Mouse (Mus musculus) limb, embryonic 11.5 days (tissue): ENCODE data around the gene Trip4. TPM values are rescaled to one million over a fixed set of nuclear protein-coding genes. Genes with fewer than 3 reads are reported as not detected.

Source experiments
- ATAC-seq: fragments of 200-750 bp; cut with Nextera tagmentation; 2 replicates; pipeline ENCODE4 v1.8.0; 2017; ENCODE audit warnings: low read depth; ENCODE audit not compliant: insufficient number of reproducible peaks, low FRiP score, low TSS enrichment
- DNase-seq: peaks from one replicate; pipeline ENCODE4 v3.0.0-alpha.2; 2015; ENCODE audit warnings: low spot score
- H3K27ac ChIP-seq: fragments of 300-500 bp; sonication (generic); replicated peaks from 2 replicates; pipeline ENCODE4 v1.5.1; 2014; ENCODE audit warnings: low read depth, mild to moderate bottlenecking, low read length
- H3K27me3 ChIP-seq: fragments of 300-500 bp; sonication (generic); 2 replicates; pipeline ENCODE4 v1.6.1; 2014; ENCODE audit warnings: mild to moderate bottlenecking, low read length, mixed read lengths; ENCODE audit not compliant: control insufficient read depth, insufficient read depth
- H3K36me3 ChIP-seq: fragments of 300-500 bp; sonication (generic); 2 replicates; pipeline ENCODE4 v1.6.1; 2014; ENCODE audit warnings: mild to moderate bottlenecking, low read length, moderate library complexity, mixed read lengths; ENCODE audit not compliant: control insufficient read depth, insufficient read depth
- H3K4me1 ChIP-seq: fragments of 300-500 bp; sonication (generic); 2 replicates; pipeline ENCODE4 v1.6.1; 2014; ENCODE audit warnings: low read length, mixed read lengths; ENCODE audit not compliant: control insufficient read depth, insufficient read depth
- H3K4me2 ChIP-seq: fragments of 300-500 bp; sonication (generic); 2 replicates; pipeline ENCODE4 v1.6.1; 2014; ENCODE audit warnings: low read depth, mild to moderate bottlenecking, moderate library complexity; ENCODE audit not compliant: severe bottlenecking
- H3K4me3 ChIP-seq: fragments of 300-500 bp; sonication (generic); 2 replicates; pipeline ENCODE4 v1.5.1; 2014; ENCODE audit warnings: low read depth, low read length
- H3K9ac ChIP-seq: fragments of 300-500 bp; sonication (generic); 2 replicates; pipeline ENCODE4 v1.6.1; 2014; ENCODE audit warnings: mild to moderate bottlenecking, low read length
- H3K9me3 ChIP-seq: fragments of 300-500 bp; sonication (generic); 2 replicates; pipeline ENCODE4 v1.6.1; 2016; ENCODE audit warnings: low read length; ENCODE audit not compliant: control insufficient read depth
- WGBS: fragments of 180-500 bp; shearing (Covaris S2); extraction: QIAGEN DNeasy Blood & Tissue Kit; methylation state at CpG from one replicate; pipeline ENCODE4 v1.1.7; 2014; 5-methylcytosine and 5-hydroxymethylcytosine counted together
- polyA plus RNA-seq: library from polyadenylated mRNA; unstranded; fragments of >200 nt; fragmentation: Nextera tagmentation; extraction: Ambion mirVana; gene quantifications from 2 replicates; pipeline ENCODE4 v1.2.1, GENCODE M21; 2014

Trip4 gene
- polyA plus RNA-seq, 1 experiment from 2014 or later: 35.3 TPM

DNA sequence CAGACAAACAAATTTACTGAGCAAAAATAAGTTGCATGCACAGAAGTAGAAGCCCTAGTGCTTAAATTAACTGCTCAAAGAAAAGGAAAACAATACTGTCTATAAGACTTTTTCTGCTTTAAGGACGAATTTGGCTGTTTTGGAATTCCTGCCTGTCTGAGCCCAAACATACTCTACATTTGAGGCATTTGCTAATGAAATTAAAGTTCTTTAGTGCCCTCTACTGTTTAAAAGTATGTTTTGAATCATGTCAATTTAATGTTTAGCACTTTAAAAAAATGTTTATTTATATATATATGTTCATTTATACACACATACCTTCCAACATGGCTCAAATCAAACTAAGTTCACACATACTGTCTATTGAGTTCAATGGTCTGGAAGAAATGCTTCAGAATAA is 58.4 kb downstream of the Trip4 start:
- H3K27me3 ChIP-seq: no peaks in the 10 kb centered on the region
- no peaks in the 10 kb centered on the region for H3K4me1 ChIP-seq
- no peak overlapping the region for H3K27ac ChIP-seq
- 42% methylated on average over 1 of the region's 1 CpGs for WGBS
- no peak overlapping the region for H3K9ac ChIP-seq
- H3K36me3 ChIP-seq: 0 out of 2 replicates have a peak, but pooled peaks cover 2% of the 10 kb centered on the region
- no peaks in the 10 kb centered on the region for H3K9me3 ChIP-seq
- no peak overlapping the region for H3K4me2 ChIP-seq
- no peak for ATAC-seq
- H3K4me3 ChIP-seq: no peak overlapping the region
- no peak for DNase-seq

DNA sequence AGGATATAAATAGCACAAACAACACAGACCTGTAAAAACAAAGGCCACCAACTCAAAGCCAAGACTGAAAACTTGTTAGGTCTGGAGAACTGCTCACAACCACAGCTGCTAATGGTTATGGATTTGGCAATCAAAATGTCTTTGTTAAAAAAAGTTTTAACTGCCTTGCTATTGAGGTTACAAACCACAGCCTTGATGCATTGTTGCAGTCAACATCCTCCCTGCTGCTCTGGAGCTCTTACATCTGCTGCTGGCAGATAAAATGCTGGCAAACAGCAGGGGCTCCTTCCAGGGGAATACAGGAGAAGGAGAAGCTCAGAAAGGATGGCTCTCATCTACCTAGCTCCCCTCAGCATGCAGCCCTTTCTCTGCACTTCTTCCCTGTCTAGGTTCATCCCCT is 60.4 kb downstream of the Trip4 start:
- no peaks in the 10 kb centered on the region for H3K27me3 ChIP-seq
- H3K4me2 ChIP-seq: no peak overlapping the region
- H3K9me3 ChIP-seq: no peaks in the 10 kb centered on the region
- ATAC-seq (no peak), DNase-seq (no peak)
- H3K4me1 ChIP-seq: no peaks in the 10 kb centered on the region
- H3K4me3 ChIP-seq: no peak overlapping the region
- no peak overlapping the region for H3K9ac ChIP-seq
- no peak overlapping the region for H3K27ac ChIP-seq
- 0 out of 2 replicates have a peak, but pooled peaks cover 2% of the 10 kb centered on the region for H3K36me3 ChIP-seq

- DNase-seq (no peak), ATAC-seq (no peak)
- no peak overlapping the region for H3K27ac ChIP-seq
Observed at GRCm38 (mm10) chr9:65844421-65845165, 64.0 kb downstream of the Trip4 start.

GRCm38 (mm10) chr9:65839841-65840240 is 68.8 kb downstream of the Trip4 start:
- Histone ChIP-seq H3K4me1 (no peaks in the 10 kb centered on the region), H3K4me2 (no peak overlapping the region), H3K27me3 (no peaks in the 10 kb centered on the region), H3K36me3 (no peaks in the 10 kb centered on the region), H3K4me3 (no peak overlapping the region), H3K27ac (no peak overlapping the region), H3K9ac (no peak overlapping the region), H3K9me3 (no peaks in the 10 kb centered on the region)
- DNase-seq (no peak), ATAC-seq (no peak)
- 96% methylated on average over 1 of the region's 1 CpGs for WGBS

More at GRCm38 (mm10) chr9:65844421-65845165, 64.0 kb downstream of the Trip4 start:
- Histone ChIP-seq H3K4me1 (no peaks in the 10 kb centered on the region), H3K4me3 (no peak overlapping the region), H3K9ac (no peak overlapping the region), H3K9me3 (no peaks in the 10 kb centered on the region), H3K36me3 (no peaks in the 10 kb centered on the region), H3K4me2 (no peak overlapping the region), H3K27me3 (no peaks in the 10 kb centered on the region)
- 88% methylated on average over 7 of the region's 7 CpGs for WGBS

- DNase-seq: no peak
- H3K4me3 ChIP-seq: no peak overlapping the region
- no peak for ATAC-seq
- no peaks in the 10 kb centered on the region for H3K9me3 ChIP-seq
- no peak overlapping the region for H3K9ac ChIP-seq
- H3K27me3 ChIP-seq: no peaks in the 10 kb centered on the region
- H3K4me1 ChIP-seq: no peaks in the 10 kb centered on the region
- H3K36me3 ChIP-seq: no peaks in the 10 kb centered on the region
- H3K27ac ChIP-seq: no peak overlapping the region
- H3K4me2 ChIP-seq: no peak overlapping the region
Observed at GRCm38 (mm10) chr9:65836916-65837315, 71.7 kb downstream of the Trip4 start.

GRCm38 (mm10) chr9:65834628-65835354 is 73.8 kb downstream of the Trip4 start:
- no peak overlapping the region for H3K27ac ChIP-seq
- H3K27me3 ChIP-seq: no peaks in the 10 kb centered on the region
- no peak for DNase-seq
- H3K36me3 ChIP-seq: no peaks in the 10 kb centered on the region
- H3K4me3 ChIP-seq: no peak overlapping the region
- H3K9me3 ChIP-seq: no peaks in the 10 kb centered on the region
- 83% methylated on average over 10 of the region's 10 CpGs for WGBS
- no peak overlapping the region for H3K4me2 ChIP-seq
- no peak overlapping the region for H3K9ac ChIP-seq
- no peaks in the 10 kb centered on the region for H3K4me1 ChIP-seq
- ATAC-seq: no peak

DNA sequence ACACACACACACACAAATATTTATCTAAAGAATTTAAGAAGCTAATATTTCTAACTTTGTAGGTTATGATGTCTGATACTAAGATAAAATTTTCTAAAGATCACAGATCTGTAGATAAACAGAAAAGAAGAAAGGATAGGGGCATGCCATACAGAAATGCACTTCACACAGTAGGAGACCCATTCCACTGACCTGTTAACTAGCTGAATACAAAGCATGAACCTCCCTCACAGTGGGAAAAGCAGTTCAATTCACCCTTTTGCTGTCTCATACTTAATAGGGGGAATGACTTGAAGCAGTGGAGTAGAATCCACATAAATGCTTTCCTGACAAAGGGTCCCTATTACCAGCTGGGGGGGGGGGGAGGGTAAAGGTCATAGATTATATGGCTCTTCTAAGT is 75.0 kb downstream of the Trip4 start:
- no peak overlapping the region for H3K4me3 ChIP-seq
- no peak overlapping the region for H3K4me2 ChIP-seq
- H3K9ac ChIP-seq: no peak overlapping the region
- no peak for ATAC-seq
- DNase-seq: no peak
- no peaks in the 10 kb centered on the region for H3K9me3 ChIP-seq
- no peak overlapping the region for H3K27ac ChIP-seq
- no peaks in the 10 kb centered on the region for H3K27me3 ChIP-seq
- no peaks in the 10 kb centered on the region for H3K4me1 ChIP-seq
- no peaks in the 10 kb centered on the region for H3K36me3 ChIP-seq

GRCm38 (mm10) chr9:65833230-65833629 is 75.4 kb downstream of the Trip4 start:
- Histone ChIP-seq H3K4me1 (no peaks in the 10 kb centered on the region), H3K27me3 (no peaks in the 10 kb centered on the region), H3K9me3 (no peaks in the 10 kb centered on the region), H3K4me3 (no peak overlapping the region), H3K36me3 (no peaks in the 10 kb centered on the region), H3K4me2 (no peak overlapping the region), H3K9ac (no peak overlapping the region), H3K27ac (no peak overlapping the region)
- no peak for ATAC-seq
- 88% methylated on average over 2 of the region's 2 CpGs for WGBS
- DNase-seq: no peak
